Mouse (Mus musculus): Measurements from ENCODE around the gene Gabrb3. TPM values are rescaled to one million over a fixed set of nuclear protein-coding genes. Genes with fewer than 3 reads are reported as not detected.

Gene Gabrb3
- 100 to 1,000 TPM; 276 to 305 TPM for total RNA-seq (2021)
- long read RNA-seq, experiment 1, full-length matches to known transcripts: 151 of 218 reads
- long read RNA-seq, experiment 1, partial matches to known transcripts: 36 of 218 reads
- long read RNA-seq, experiment 1, other reads (novel, unspliced or antisense): 31 of 218 reads
- long read RNA-seq, experiment 2, full-length matches to known transcripts: 203 of 280 reads
- long read RNA-seq, experiment 2, partial matches to known transcripts: 31 of 280 reads
- long read RNA-seq, experiment 2, other reads (novel, unspliced or antisense): 46 of 280 reads

DNA sequence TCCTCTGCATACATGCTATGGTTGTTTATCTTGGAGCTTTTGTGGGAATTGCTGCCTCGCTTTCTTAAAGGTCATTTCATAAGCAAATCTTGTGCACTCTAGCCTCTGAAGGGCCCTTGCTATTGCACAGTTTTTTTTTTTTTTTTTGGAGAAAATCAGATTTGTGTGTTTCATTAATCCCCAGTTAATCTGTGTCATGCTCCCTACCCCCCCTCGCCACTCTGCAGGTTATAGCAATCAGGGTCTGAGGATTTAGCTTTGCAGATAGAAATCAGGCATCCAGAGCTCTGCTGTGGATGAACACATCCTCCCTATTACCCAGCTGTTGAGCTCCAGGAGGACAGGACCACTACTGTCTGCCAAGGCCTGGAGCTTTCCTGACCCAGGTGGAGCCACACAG, at the start of gene Gabrb3:
Gabrb3 (plus strand) TSS at position 301 of the 400 bp plus-strand sequence.
- H3K27ac ChIP-seq: peak within 1 kb of the TSS; percentile 47; the same call in 1 of the 2 replicates
- no peak for DNase-seq (ENCODE audit: low spot score in 2 of 2)
- H3K4me3 ChIP-seq: no peak within 1 kb of the TSS
- TF ChIP-seq CTCF (conservative IDR thresholded peaks at IDR 0.05): no peak

DNA sequence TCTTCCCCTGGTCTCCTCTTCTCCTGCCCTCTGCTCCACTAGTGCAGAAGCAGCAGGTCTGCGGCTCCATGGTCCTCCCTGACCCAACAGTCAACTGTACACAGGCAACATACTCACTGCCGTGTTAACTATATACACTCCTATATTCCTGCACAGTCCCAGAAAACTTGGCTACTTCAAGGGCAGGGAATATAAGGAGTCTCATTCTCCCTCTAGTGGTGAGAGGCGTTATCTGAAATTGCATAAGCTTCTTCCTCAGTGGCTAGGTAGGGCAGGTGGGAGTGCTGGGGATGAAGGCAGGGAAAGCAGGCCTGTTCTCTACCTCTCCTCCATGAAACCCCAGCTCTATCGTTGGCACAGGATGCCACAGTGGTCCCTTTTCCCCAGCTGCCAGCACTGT, 35.4 kb upstream of the Gabrb3 start:
- DNase-seq (ENCODE audit: low spot score in 2 of 2): peak; percentile 53 to 56
- peak overlapping the region; percentile 39; the same call in 1 of the 2 replicates for H3K27ac ChIP-seq
- TF ChIP-seq CTCF (conservative IDR thresholded peaks at IDR 0.05): peak; percentile 88
- peak overlapping the region; percentile 24; the same call in 1 of the 2 replicates for H3K4me3 ChIP-seq

DNA sequence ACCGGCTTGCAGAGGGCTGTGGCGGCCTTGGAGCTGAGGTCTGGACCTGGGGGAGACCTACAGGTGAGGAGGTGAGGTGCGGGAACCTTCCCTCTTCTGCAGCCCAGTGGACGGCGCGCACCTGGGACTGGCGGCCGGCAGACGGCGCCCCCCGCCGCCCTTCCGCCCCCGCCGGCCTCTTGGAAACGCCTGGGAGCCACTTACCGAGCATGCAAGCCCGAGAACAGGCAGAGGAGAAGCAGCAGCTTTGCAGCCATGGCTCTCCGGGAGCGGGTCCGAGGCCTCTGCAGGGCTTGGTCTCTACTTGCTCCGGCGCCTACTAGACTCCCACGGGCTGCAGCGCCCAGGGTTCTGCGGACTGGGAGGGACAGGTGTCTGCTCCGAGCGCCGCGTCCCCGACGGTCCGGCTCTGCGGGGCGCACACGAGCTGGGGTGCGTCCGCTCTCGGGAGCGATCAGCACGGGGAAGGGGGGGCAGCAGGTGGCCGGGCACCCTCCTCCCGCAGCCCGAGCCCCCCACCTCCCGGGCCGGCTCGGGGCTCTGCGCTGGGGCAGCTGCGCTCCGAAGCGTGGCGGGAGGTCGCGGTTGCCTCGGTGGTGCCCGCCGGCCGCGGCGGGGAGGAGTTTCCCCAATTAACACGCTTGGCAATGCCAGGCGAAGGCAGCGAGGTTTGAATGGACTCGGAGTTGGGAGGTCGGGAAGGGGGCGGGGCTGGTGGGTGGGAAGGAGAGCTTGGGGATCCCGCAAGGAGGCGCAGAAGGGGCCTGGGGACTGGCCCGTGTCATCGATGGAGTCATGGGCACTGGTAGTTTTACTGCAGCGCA, 32.8 kb upstream of the Gabrb3 start, which contains the start of gene Gabrg3:
Gabrg3 (minus strand) TSS at position 672 of the 824 bp plus-strand sequence.
- peak; percentile 41 for TF ChIP-seq CTCF (conservative IDR thresholded peaks at IDR 0.05)
- Histone ChIP-seq H3K4me3 (peak within 1 kb of the TSS; percentile 65), H3K27ac (peak within 1 kb of the TSS; percentile 87)
- DNase-seq (ENCODE audit: low spot score in 2 of 2): peak in 1 of 2 experiments; percentile 59

DNA sequence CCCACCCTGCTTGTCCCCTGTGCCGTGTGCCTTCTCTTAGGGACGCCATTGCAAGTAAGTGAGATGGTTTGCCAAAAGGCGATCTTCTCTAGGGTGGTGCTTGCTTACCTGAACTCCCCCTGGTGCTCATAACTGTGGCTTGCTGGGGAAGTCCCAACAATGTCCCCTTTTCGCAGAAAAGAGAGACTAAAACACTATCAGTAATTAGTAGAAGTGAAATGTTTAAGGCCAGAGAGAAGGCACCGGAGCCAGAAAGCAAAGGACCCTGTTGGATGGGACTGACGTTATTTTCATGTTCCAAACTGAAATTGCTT, 32.2 kb upstream of the Gabrb3 start:
- peak; percentile 67 for TF ChIP-seq CTCF (conservative IDR thresholded peaks at IDR 0.05)
- Histone ChIP-seq H3K27ac (peak overlapping the region; percentile 87), H3K4me3 (peak overlapping the region; percentile 65)
- no peak for DNase-seq (ENCODE audit: low spot score in 2 of 2)

DNA sequence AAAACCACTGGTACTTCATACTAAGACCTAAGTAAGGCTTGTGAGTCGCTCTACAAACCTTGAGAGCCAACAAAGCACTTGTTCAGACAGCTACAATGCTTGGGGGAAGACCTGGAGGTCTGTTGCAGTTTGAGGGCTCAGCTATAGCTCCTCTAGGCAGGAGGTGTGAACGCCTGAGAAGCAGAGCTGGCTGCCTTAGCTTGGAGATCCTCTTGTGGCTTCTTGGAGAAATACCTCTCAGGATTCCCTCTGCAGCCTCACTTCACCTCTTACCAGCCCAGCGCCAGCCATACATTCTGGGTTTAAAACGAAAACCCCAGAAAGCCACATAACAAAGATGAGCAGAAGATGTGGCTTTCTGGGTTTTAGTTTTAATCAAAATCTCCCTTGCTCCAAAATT, 29.4 kb upstream of the Gabrb3 start:
- TF ChIP-seq CTCF (conservative IDR thresholded peaks at IDR 0.05): peak; percentile 58
- Histone ChIP-seq H3K4me3 (no peak overlapping the region), H3K27ac (no peak overlapping the region)
- no peak for DNase-seq (ENCODE audit: low spot score in 2 of 2)

DNA sequence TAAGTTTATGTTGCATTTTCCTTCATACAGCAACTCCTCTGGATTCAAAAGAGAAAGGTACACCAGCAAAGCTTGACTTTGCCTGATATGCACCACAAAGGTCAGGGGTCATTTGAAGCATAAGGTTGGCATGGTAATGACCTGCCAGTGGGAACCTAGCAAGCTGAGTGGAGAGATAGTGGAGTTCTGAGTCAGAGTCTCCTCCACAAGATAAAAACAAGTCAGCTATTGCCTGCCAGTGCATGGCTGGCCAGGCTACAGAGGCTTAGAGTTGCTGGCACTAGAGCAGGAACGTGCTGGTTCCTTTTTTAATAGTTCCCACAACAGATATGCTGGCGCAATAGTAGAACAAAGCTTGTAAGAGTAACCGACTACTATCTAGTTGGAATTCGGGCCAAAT, 25.9 kb upstream of the Gabrb3 start:
- no peak overlapping the region for H3K27ac ChIP-seq
- H3K4me3 ChIP-seq: no peak overlapping the region
- DNase-seq (ENCODE audit: low spot score in 2 of 2): no peak
- TF ChIP-seq CTCF (conservative IDR thresholded peaks at IDR 0.05): no peak

DNA sequence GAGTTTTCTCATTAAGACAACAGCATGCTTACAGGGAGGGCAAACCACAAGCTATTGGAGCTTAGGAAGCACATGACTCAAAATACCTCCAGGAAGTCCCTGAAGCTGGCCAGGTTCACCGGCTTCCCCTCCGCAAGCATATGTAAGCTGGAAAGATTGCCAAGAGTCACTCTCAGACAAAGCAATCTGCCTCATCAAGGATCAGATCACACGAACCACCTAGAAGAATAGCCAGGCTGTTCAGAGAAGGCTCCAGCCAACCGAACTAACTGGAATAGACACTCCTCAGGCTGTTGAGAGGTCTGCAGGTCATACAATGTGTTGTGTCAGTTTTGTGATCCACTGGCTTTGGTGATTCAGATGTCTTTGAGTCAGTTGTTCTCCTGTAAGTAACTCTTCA, 8.3 kb upstream of the Gabrb3 start:
- no peak for DNase-seq (ENCODE audit: low spot score in 2 of 2)
- no peak for TF ChIP-seq CTCF (conservative IDR thresholded peaks at IDR 0.05)
- H3K4me3 ChIP-seq: no peak overlapping the region
- H3K27ac ChIP-seq: no peak overlapping the region

DNA sequence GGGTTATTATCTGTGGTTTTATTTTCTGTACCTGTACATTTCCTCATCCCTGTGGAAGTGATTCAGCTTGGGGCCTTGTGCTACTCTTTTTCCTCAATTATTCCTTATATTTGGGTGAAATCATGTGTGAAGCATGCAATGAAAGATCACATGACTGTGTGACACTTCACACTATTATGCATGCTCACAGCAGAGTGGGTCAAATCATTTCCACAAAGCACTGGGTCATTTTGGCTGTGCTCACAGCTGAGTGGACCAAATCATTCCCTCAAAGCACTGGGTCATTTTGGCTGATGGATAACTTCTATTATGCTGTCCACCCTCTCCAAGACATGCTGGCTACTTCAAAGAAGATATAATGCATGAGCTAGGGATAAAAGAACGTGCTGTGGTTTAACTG, 6.6 kb upstream of the Gabrb3 start:
- DNase-seq (ENCODE audit: low spot score in 2 of 2): no peak
- Histone ChIP-seq H3K27ac (no peak overlapping the region), H3K4me3 (no peak overlapping the region)
- TF ChIP-seq CTCF (conservative IDR thresholded peaks at IDR 0.05): no peak

DNA sequence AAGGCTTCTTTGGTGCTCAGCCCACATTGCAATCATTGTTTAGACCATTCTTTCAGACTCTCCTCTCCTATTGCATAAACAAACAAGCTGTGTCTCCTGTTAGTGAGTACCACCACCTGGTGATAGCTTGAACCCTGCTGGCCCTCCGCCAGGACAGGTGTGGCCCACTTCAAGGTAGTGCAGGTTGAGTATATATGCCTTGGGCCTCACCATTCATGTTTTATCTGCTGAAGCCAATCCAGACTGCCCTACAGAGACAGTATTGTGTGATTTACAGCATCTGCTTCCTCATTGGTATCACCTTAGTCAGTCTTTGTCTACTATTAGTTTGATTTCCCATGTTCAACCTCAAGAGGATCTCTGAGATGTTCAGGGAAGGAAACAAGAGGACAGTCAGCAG, 1.6 kb downstream of the Gabrb3 start:
- no peak overlapping the region for H3K4me3 ChIP-seq
- TF ChIP-seq CTCF (conservative IDR thresholded peaks at IDR 0.05): no peak
- no peak overlapping the region for H3K27ac ChIP-seq
- DNase-seq (ENCODE audit: low spot score in 2 of 2): no peak

DNA sequence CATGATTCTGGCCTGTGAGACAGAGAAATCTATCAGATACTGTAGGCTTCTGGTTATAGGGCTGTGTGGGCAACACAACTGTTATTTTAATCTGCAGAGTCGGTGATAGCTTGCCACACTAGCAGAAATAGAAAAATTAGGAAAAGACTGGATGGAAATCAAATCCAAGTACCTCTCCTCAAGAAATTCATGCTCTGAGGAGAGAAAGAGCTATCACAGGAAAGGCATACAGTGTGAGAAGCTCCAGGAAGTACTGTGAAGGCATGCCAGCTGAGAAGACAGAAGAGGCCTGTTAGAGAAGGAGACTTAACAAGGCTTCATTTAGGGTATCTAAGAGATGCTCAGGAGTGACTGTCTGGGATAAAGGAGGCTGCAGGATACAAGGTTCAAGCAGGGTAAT, 3.2 kb downstream of the Gabrb3 start:
- no peak for DNase-seq (ENCODE audit: low spot score in 2 of 2)

DNA sequence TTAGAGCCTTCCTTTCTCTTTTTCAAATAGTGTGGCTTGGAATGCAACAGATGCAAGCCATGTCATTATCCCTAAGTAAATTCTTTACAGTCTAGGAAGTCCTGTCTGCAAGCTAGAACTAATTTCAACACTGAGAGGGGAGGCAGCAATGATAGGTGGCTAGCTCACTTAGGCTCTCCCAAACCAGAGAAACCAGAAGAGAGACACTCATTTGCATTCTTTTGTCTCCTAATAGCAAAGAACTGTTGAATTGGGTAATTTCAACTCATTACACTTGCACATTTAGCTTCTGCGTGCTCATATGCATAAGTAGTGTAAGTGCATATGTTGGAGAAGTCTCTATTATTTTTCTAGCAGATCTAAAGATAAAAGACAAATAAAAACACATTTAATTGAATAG, 28.7 kb downstream of the Gabrb3 start:
- Histone ChIP-seq H3K27ac (no peak overlapping the region), H3K4me3 (no peak overlapping the region)
- TF ChIP-seq CTCF (conservative IDR thresholded peaks at IDR 0.05): no peak
- no peak for DNase-seq (ENCODE audit: low spot score in 2 of 2)

More for the DNA sequence above, 3.2 kb downstream of the Gabrb3 start:
- no peak for TF ChIP-seq CTCF (conservative IDR thresholded peaks at IDR 0.05)
- H3K4me3 ChIP-seq: no peak overlapping the region
- peak overlapping the region; percentile 46; the same call in 1 of the 2 replicates for H3K27ac ChIP-seq

DNA sequence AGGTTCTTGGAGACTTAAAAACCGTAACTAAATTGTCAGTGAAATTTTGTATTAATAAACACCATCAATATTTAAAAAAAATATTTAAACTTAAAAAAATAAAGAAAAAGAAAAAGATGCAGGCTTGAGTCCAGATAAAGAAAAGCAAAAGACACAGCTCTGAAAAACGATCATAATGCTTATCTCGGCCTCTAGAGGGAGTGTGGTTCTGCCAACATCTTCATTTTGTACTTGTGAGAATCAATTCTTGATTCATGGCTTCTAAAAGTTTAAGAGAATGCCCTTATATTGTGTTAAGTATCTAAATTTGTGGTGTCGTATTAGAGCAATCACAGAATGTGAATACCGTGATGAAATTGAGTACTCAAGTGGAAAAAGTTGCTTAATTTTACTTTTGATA, 40.9 kb downstream of the Gabrb3 start:
- no peak overlapping the region for H3K4me3 ChIP-seq
- no peak for DNase-seq (ENCODE audit: low spot score in 2 of 2)
- H3K27ac ChIP-seq: no peak overlapping the region
- peak; percentile 67 for TF ChIP-seq CTCF (conservative IDR thresholded peaks at IDR 0.05)

DNA sequence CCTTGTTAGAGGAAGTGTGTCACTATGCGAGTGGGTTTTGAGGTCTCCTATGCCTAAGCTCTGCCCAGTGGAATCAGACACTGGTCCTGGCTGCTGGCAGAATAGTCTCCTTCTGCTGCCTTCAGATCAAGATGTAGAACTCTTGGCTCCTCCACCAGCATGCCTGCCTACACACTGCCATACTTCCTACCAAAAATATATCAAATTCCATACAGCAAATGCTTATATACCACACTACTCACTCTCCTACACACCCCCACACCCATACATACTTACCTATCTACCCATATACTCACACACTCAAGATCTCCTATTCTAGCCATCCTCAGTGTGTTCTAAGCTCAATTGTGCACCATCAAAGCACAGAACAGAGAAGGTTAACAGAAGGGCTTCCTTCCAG, 51.8 kb downstream of the Gabrb3 start:
- TF ChIP-seq CTCF (conservative IDR thresholded peaks at IDR 0.05): no peak
- Histone ChIP-seq H3K27ac (no peak overlapping the region), H3K4me3 (no peak overlapping the region)
- DNase-seq (ENCODE audit: low spot score in 2 of 2): no peak
